Mouse (Mus musculus): Measurements from ENCODE around the gene Cobll1. TPM values are rescaled to one million over a fixed set of nuclear protein-coding genes. Genes with fewer than 3 reads are reported as not detected.

Gene Cobll1
- polyA plus RNA-seq, 1 experiment = 4.4 TPM

- no peak for TF ChIP-seq CTCF (IDR thresholded peaks at IDR 0.05; ENCODE audit: borderline replicate concordance, extremely low read depth, insufficient read depth, insufficient read length)
- no peak for TF ChIP-seq POLR2A (IDR thresholded peaks at IDR 0.05; ENCODE audit: borderline replicate concordance, extremely low read depth, insufficient read depth, insufficient read length, poor library complexity, severe bottlenecking)
- no peak for DNase-seq (ENCODE audit: low read depth)
Observed at GRCm38 (mm10) chr2:65260400-65260799, 21.2 kb upstream of the Cobll1 start.

- TF ChIP-seq CTCF (IDR thresholded peaks at IDR 0.05; ENCODE audit: borderline replicate concordance, extremely low read depth, insufficient read depth, insufficient read length) = no peak
- TF ChIP-seq POLR2A (IDR thresholded peaks at IDR 0.05; ENCODE audit: borderline replicate concordance, extremely low read depth, insufficient read depth, insufficient read length, poor library complexity, severe bottlenecking) = no peak
- no peak for DNase-seq (ENCODE audit: low read depth)
Observed at GRCm38 (mm10) chr2:65257446-65257845, 18.2 kb upstream of the Cobll1 start.

- no peak for DNase-seq (ENCODE audit: low read depth)
- TF ChIP-seq POLR2A (IDR thresholded peaks at IDR 0.05; ENCODE audit: borderline replicate concordance, extremely low read depth, insufficient read depth, insufficient read length, poor library complexity, severe bottlenecking) (no peak), CTCF (IDR thresholded peaks at IDR 0.05; ENCODE audit: borderline replicate concordance, extremely low read depth, insufficient read depth, insufficient read length) (no peak)
Observed at GRCm38 (mm10) chr2:65256494-65257254, 17.5 kb upstream of the Cobll1 start.

- TF ChIP-seq CTCF (IDR thresholded peaks at IDR 0.05; ENCODE audit: borderline replicate concordance, extremely low read depth, insufficient read depth, insufficient read length) (no peak), POLR2A (IDR thresholded peaks at IDR 0.05; ENCODE audit: borderline replicate concordance, extremely low read depth, insufficient read depth, insufficient read length, poor library complexity, severe bottlenecking) (no peak)
- DNase-seq (ENCODE audit: low read depth) = no peak
Observed at GRCm38 (mm10) chr2:65250589-65251104, 11.4 kb upstream of the Cobll1 start.

- TF ChIP-seq CTCF (IDR thresholded peaks at IDR 0.05; ENCODE audit: borderline replicate concordance, extremely low read depth, insufficient read depth, insufficient read length) = no peak
- TF ChIP-seq POLR2A (IDR thresholded peaks at IDR 0.05; ENCODE audit: borderline replicate concordance, extremely low read depth, insufficient read depth, insufficient read length, poor library complexity, severe bottlenecking) = no peak
- no peak for DNase-seq (ENCODE audit: low read depth)
Observed at GRCm38 (mm10) chr2:65249575-65249974, 10.4 kb upstream of the Cobll1 start.

- TF ChIP-seq CTCF (IDR thresholded peaks at IDR 0.05; ENCODE audit: borderline replicate concordance, extremely low read depth, insufficient read depth, insufficient read length) (no peak), POLR2A (IDR thresholded peaks at IDR 0.05; ENCODE audit: borderline replicate concordance, extremely low read depth, insufficient read depth, insufficient read length, poor library complexity, severe bottlenecking) (no peak)
- no peak for DNase-seq (ENCODE audit: low read depth)
Observed at GRCm38 (mm10) chr2:65240173-65240745, 1.1 kb upstream of the Cobll1 start.

GRCm38 (mm10) chr2:65238171-65238963 is 836 bp downstream of the Cobll1 start:
- peak; percentile 74 for DNase-seq (ENCODE audit: low read depth)
- TF ChIP-seq POLR2A (IDR thresholded peaks at IDR 0.05; ENCODE audit: borderline replicate concordance, extremely low read depth, insufficient read depth, insufficient read length, poor library complexity, severe bottlenecking) (no peak), CTCF (IDR thresholded peaks at IDR 0.05; ENCODE audit: borderline replicate concordance, extremely low read depth, insufficient read depth, insufficient read length) (no peak)

GRCm38 (mm10) chr2:65237610-65238170 is 1.5 kb downstream of the Cobll1 start:
- TF ChIP-seq POLR2A (IDR thresholded peaks at IDR 0.05; ENCODE audit: borderline replicate concordance, extremely low read depth, insufficient read depth, insufficient read length, poor library complexity, severe bottlenecking) = no peak
- no peak for TF ChIP-seq CTCF (IDR thresholded peaks at IDR 0.05; ENCODE audit: borderline replicate concordance, extremely low read depth, insufficient read depth, insufficient read length)
- DNase-seq (ENCODE audit: low read depth) = peak; percentile 49

- peak; percentile 38 for DNase-seq (ENCODE audit: low read depth)
- TF ChIP-seq POLR2A (IDR thresholded peaks at IDR 0.05; ENCODE audit: borderline replicate concordance, extremely low read depth, insufficient read depth, insufficient read length, poor library complexity, severe bottlenecking) (no peak), CTCF (IDR thresholded peaks at IDR 0.05; ENCODE audit: borderline replicate concordance, extremely low read depth, insufficient read depth, insufficient read length) (no peak)
Observed at GRCm38 (mm10) chr2:65237116-65237515, 2.1 kb downstream of the Cobll1 start.

- no peak for TF ChIP-seq POLR2A (IDR thresholded peaks at IDR 0.05; ENCODE audit: borderline replicate concordance, extremely low read depth, insufficient read depth, insufficient read length, poor library complexity, severe bottlenecking)
- no peak for TF ChIP-seq CTCF (IDR thresholded peaks at IDR 0.05; ENCODE audit: borderline replicate concordance, extremely low read depth, insufficient read depth, insufficient read length)
- no peak for DNase-seq (ENCODE audit: low read depth)
Observed at GRCm38 (mm10) chr2:65236644-65237043, 2.6 kb downstream of the Cobll1 start.
